Mouse (Mus musculus) bone marrow macrophage, adult 2 months (primary cell): ENCODE measurements around the gene Ptprm.

Experiments
- CTCF ChIP-seq: IDR thresholded peaks from 2 replicates; pipeline ENCODE4 v1.5.1; 2012; ENCODE audit warnings: low read depth, mild to moderate bottlenecking, low read length, moderate library complexity
- POLR2A ChIP-seq: IDR thresholded peaks from 2 replicates; pipeline ENCODE4 v1.6.1; 2012; ENCODE audit warnings: mild to moderate bottlenecking, low read depth, low read length, borderline replicate concordance

DNA sequence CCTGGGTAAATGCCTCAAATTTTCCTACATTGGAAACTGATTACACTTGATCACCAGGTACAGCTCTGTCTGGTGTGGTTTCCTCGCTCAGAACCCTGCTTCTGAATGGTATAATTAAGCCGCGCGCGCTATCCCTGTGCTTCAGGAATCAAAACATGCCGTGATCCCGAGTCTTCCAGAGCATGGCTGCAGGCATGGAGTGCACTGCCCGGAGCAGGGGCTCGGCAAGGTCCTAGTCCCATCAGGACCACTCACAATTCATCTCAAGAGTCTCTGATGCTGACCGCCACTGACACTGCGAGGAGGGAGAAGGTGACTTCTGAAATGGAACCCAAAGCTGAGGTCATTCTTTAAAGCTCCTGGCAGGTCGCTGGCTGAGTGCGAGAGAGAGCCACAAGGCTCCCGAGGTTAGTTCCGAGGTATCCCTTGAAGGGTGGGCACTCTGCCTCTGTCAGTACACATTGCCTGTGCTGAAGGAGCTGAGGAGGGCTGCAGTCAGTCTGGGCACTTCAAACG lies 682.5 kb downstream of the Ptprm start:
- TF ChIP-seq CTCF: no peak
- no peak for TF ChIP-seq POLR2A
